Mouse (Mus musculus) megakaryocyte-erythroid progenitor cell, adult 5-6 weeks (primary cell): ENCODE data around the gene Lrp3. TPM values are rescaled to one million over a fixed set of nuclear protein-coding genes. Genes with fewer than 3 reads are reported as not detected.

ENCODE experiments used
- ATAC-seq: replicated peaks from 2 replicates; pipeline ENCODE4 v1.8.0; 2016; ENCODE audit warnings: mild to moderate bottlenecking, inconsistent platforms; ENCODE audit not compliant: severe bottlenecking, poor library complexity, low FRiP score, low TSS enrichment
- total RNA-seq, 2 experiments: library from RNA; stranded (forward) in 1 of 2; stranded (reverse) in 1 of 2; fragments of 200-1000, 215-1000 nt in 1 of 2; fragments of >200 nt in 1 of 2; fragmentation: Nextera tagmentation in 1 of 2; gene quantifications; 2 replicates each; pipeline ENCODE4 v1.2.3; 2014 to 2017

The Lrp3 gene
- total RNA-seq, 2 experiments from 2014 or later = not detected

- no peak for ATAC-seq
Observed at GRCm38 (mm10) chr7:35197022-35197421, 18.3 kb downstream of the Lrp3 start.

DNA sequence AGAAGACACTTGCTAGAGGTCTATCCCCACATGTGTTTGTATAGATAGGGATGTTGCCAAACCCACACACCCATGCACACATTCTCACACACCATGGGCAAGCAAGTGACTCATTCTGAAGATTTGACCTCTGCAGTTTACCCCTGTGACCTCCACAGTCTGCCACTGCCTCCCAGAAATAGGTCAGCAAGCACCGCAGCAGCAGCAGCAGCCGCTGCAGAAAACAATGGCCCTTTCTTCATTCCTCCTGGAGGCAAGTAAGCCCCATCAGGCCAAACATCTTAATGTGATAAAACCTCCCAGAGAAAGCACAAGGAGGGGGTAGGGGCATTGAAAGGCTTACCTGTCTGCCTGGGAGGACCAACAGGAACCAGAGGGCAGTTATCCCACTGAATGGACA is 24.0 kb downstream of the Lrp3 start:
- ATAC-seq = no peak

- no peak for ATAC-seq
Observed at GRCm38 (mm10) chr7:35189699-35190098, 25.6 kb downstream of the Lrp3 start.

DNA sequence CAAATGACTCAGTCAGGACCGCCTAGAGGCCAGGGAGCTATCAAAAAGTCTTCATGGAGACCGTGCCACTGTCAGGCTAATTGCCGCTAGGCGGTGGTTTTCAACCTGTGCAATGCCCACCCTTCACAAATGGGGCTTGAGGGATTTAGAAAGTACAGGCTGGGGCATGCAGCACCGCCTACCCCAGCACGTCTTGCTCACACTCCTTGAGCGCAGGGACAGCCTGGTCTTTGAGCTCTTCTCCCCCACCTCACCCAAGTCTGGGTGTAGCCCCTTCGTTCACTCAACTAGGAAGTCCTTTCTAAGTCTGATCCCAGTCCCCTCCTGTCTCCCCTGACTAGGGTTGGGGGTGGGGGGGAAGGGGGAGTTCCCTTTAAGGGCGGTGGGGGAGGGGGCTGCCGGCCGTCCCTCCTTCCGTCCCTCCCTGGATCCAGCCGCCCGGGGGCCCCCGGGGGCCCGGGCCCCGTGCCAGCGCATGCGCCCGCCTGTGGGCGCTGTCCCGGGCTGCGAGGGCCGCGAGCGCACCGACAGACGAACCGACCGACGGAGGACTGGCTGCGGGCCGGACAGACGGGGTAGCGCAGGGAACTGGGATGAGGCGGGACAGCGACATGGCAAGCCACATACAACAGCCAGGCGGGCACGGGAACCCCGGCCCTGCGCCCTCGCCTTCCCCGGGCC is 29.3 kb downstream of the Lrp3 start, which contains the start of gene Slc7a10:
TSS of gene Slc7a10 (plus strand) at position 497 of the 681 bp plus-strand sequence.
- no peak for ATAC-seq

DNA sequence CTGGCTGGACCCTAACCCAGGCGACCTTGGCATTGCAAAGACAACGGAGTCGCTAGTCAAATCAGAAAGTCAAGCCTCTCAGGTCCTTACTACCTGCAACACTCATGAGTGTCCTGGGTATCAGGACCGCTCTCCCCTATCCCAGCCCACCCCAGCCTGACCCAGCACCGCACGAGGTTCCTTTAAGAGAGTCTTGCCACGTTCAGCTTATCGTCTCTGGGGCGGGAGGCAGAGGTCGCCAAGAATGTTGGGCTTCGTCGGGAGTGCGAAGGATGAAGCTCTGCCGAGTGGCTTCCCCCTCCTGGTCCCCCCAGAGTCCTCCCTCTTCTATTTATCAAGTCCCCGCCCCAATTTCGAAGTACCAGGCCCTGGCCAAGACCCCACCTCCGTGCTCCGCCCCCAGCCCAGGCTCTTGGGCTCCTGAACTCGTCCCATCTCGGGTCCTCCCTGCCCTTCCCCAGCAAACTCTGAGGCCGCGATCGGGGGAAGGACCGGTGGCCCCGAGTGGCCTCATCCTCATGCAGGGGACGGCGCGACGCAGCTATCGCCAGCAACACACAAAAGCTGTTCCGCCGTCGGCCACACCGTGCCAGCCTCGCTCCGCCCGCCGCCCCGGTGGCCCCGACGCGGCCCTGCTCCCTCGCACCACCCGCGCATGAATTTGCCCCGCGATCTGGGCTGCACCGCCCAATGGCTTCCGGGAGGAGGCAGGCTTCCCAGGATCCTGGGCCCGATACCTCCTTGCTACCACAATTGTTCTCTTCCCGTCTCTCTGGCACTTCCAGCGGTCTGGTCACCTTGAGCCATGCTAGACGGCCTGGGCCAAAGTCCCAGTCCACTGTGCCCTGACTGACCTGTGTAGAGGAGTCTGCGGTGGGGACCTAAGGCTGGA is 30.2 kb downstream of the Lrp3 start:
- ATAC-seq = no peak

GRCm38 (mm10) chr7:35176412-35177381 is 38.6 kb downstream of the Lrp3 start:
- no peak; the same call in 1 of the 2 replicates for ATAC-seq

DNA sequence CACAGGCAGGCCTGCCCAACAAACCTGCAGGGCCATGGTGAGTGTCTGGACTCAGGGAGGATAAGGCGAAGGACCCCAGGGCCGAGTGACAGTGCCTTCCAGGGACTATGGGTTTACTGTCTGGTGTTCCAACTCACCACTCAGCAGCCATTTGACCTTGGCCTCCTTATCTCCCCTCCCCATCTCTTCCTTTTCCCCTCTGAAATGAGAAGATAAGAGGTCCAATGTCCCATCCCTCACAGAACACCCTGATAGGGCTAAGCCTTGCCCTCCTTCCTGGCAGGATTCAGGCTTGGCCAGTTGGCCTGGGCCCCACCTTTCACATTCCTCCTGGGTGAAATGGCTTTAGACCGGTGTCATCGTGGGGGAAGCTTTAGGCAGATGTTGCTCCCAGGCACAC is 39.8 kb downstream of the Lrp3 start:
- no peak for ATAC-seq

DNA sequence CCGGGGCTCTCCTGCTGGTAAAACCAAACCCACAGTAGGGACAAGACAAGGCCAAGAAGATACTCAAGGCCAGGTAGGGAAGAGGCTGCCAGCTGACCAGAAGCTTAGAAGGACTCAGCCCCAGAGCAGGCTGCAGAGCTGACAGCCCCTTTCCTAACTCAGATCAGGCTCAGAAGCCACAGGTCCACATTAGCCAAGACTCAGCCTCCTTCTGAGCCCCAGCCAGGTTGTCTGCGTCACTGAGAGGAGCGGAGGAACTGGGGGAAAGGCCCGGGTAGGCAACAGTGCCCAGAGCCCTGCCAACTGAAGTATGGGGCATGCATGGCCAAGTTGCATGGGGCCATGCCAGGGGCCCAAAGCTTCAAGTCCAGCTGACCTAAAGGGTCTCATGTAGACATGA is 42.8 kb downstream of the Lrp3 start:
- ATAC-seq = no peak

DNA sequence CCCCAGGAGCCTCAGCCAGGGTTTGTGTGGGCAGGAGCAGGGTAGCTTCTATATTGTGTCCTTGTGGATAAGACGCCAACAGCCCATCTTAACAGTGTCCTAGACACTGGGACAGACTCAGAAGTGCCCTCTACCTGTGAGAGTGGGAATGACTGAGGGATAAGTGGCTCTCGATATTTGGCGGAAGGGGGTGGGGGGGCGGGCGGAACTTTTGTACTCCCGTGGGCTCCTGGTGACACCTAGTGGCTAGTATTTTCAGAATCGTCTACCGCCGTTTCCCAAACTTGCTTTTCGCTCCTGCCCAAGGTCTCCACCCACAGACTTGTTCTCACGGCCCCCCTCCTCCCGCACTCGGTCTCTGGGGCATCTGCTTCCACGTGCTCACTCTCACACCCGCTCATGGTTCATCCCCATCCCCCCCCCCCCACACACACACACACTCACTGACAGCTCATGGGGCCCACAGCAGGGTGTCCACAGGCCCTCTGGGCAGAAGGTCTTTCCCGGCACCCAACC is 43.4 kb downstream of the Lrp3 start:
- ATAC-seq = peak; percentile 72

GRCm38 (mm10) chr7:35169341-35169740 is 46.0 kb downstream of the Lrp3 start:
- ATAC-seq = peak; percentile 86

DNA sequence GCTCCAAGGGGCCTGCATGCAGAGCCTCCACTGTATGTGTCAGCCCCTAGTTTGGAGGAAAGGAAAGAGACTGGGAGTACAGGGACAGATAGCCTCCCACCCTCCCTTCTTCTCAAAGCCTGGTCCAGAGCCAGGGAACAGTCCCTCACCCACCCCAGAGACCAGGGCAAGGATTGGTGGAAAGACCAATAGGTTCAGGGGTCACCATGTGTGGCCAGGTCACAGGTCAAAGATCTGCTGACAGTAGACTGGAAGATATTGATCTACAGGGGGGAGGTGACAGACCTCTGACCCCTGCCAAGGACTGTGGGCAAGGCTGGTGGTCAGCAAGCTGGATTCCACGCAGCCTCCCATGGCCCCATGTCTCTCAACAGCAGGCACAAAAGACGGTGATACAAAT is 47.4 kb downstream of the Lrp3 start:
- ATAC-seq = no peak

GRCm38 (mm10) chr7:35166988-35167387 is 48.3 kb downstream of the Lrp3 start:
- ATAC-seq = no peak

DNA sequence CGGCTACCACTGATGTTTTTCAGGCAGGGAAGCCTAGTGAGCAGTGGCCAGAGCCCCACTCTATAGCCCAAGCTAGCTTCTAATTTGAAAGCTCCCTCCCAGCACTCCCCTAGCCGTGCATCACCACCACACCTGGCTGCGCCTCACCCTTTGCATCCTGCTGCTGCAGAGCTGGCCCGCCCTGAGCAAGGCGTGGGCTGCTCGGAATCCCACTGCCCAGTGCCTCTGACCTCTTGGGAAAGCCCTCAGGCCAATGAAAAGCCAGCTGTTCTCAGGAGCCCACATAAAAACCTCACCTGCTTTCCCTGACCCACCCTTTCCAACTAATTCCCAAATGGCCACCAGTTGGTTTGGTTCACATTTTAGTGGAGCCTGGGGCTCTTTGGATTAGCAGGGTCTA is 51.2 kb downstream of the Lrp3 start:
- ATAC-seq = no peak

- no peak for ATAC-seq
Observed at GRCm38 (mm10) chr7:35163600-35163999, 51.7 kb downstream of the Lrp3 start.

- ATAC-seq = no peak
Observed at GRCm38 (mm10) chr7:35162443-35162842, 52.9 kb downstream of the Lrp3 start.

DNA sequence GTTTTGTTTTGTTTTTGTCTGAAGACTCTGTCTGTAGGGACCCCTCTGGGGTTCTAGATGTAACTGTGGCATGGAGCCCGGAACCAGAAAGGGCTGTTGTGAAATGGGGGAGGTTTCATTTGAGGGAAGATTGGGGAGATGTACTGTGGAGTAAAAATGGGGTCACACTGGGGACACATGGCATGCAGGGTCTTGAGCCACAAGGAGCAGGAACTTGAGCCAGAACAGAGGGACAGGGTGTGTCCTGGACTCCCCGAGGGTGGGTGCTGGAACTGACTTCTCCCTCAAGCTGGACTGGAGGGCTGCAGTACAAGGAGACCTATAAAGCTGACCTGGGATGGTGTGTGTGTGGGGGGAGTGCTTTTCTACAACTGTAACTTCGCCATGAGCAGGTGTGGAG is 57.8 kb downstream of the Lrp3 start:
- no peak for ATAC-seq

DNA sequence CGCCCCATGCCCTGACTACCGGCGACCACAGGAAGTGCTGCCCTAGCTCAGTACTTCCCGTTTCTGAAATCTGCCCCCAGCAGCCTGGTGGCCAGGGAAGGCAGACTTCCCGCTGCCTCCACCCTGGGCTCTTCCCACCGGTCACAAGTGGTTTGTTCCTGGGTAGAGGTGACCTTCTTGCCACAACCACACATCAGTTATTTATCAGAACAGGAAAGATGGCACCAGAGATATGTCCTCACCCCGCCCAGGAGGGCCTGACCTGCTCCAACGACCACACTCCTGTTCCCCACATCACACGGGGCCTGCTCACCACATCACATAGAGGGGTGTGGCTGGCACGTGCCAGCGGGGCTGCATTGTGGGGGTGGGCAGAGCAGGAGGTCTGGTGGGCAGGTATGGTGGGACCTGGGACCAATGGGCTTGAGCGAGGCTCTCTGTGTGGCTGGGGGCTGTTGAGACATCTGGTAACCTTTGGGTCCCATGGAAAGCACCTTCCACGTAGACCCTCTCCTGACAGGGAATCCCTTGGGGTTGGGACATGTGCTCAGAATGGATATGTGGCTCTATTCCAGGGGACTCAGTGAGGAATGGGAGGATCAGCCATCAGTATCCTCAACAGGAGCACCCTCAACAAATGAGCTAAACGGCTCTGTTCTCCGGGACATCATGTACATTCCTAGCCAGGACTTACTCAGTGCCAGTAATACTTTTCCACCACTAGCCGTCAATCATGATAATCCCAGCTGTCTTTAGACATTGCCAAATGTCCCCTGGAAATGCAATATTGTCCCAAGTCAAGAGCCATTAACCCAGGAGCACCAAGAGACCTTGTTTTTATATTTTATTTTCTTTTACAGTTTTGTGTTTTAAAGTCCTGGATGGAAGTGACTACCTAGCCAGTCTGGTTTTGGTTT is 58.5 kb downstream of the Lrp3 start:
- peak; percentile 43; the same call in 1 of the 2 replicates for ATAC-seq

GRCm38 (mm10) chr7:35154449-35154848 is 60.8 kb downstream of the Lrp3 start:
- 0 out of 2 replicates have a peak, but pooled peaks have one; percentile 29 for ATAC-seq
